Mouse (Mus musculus): ENCODE measurements around the gene Ttc23. TPM values are rescaled to one million over a fixed set of nuclear protein-coding genes. Genes with fewer than 3 reads are reported as not detected.

The Ttc23 gene
- total and polyA plus RNA-seq, 3 experiments: 0.42 to 4.8 TPM; not detected in 1

GRCm38 (mm10) chr7:67775623-67776022 lies 128.4 kb downstream of the Ttc23 start:
- TF ChIP-seq JUND (IDR thresholded peaks at IDR 0.05; ENCODE audit: low read depth, low read length): no peak
- TF ChIP-seq E2F4 (IDR thresholded peaks at IDR 0.05; ENCODE audit: borderline replicate concordance, low read depth, low read length): no peak
- no peak for TF ChIP-seq POLR2AphosphoS5 (IDR thresholded peaks at IDR 0.05; ENCODE audit: borderline replicate concordance, low read depth, low read length)
- TF ChIP-seq HCFC1 (IDR thresholded peaks at IDR 0.05; ENCODE audit: low read depth, low read length): no peak
- no peak for TF ChIP-seq CTCF (IDR thresholded peaks at IDR 0.05 in 2 of 3, conservative IDR thresholded peaks at IDR 0.05 in 1 of 3; ENCODE audit: control insufficient read depth in 1 of 3, insufficient read depth in 1 of 3, low read depth in 2 of 3, low read length in 3 of 3, poor library complexity in 1 of 3, severe bottlenecking in 1 of 3)
- no peak for TF ChIP-seq ELF1 (IDR thresholded peaks at IDR 0.05; ENCODE audit: low read depth, low read length)
- TF ChIP-seq UBTF (IDR thresholded peaks at IDR 0.05; ENCODE audit: borderline replicate concordance, insufficient read depth, low read depth, low read length): no peak
- no peak for TF ChIP-seq ZNF384 (IDR thresholded peaks at IDR 0.05; ENCODE audit: low read depth, low read length)
- no peak for TF ChIP-seq TCF12 (IDR thresholded peaks at IDR 0.05; ENCODE audit: low read depth, low read length)
- H3K4me3 ChIP-seq (ENCODE audit: control insufficient read depth in 1 of 2, insufficient read depth in 1 of 2, low read depth in 2 of 2, low read length in 2 of 2): no peak overlapping the region
- DNase-seq (ENCODE audit: low read depth, low spot score): no peak
- no peaks in the 10 kb centered on the region for H3K36me3 ChIP-seq (ENCODE audit: control insufficient read depth in 1 of 2, insufficient read depth in 2 of 2, low read length in 2 of 2)
- H3K79me2 ChIP-seq (ENCODE audit: control insufficient read depth, insufficient read depth, low read length, poor library complexity): no peaks in the 10 kb centered on the region
- H3K4me1 ChIP-seq (ENCODE audit: control insufficient read depth in 1 of 2, insufficient read depth in 2 of 2, low read length in 2 of 2): no peaks in the 10 kb centered on the region
- H3K27ac ChIP-seq (ENCODE audit: control insufficient read depth, low read depth, low read length): no peak overlapping the region
- H3K9me3 ChIP-seq (replicated peaks; ENCODE audit: insufficient read depth, low read length): no peaks in the 10 kb centered on the region
- no peak overlapping the region for H3K9ac ChIP-seq (ENCODE audit: control insufficient read depth, low read depth, low read length, poor library complexity, severe bottlenecking)
- no peaks in the 10 kb centered on the region for H3K27me3 ChIP-seq (ENCODE audit: control insufficient read depth in 1 of 2, insufficient read depth in 2 of 2, low read length in 2 of 2)

DNA sequence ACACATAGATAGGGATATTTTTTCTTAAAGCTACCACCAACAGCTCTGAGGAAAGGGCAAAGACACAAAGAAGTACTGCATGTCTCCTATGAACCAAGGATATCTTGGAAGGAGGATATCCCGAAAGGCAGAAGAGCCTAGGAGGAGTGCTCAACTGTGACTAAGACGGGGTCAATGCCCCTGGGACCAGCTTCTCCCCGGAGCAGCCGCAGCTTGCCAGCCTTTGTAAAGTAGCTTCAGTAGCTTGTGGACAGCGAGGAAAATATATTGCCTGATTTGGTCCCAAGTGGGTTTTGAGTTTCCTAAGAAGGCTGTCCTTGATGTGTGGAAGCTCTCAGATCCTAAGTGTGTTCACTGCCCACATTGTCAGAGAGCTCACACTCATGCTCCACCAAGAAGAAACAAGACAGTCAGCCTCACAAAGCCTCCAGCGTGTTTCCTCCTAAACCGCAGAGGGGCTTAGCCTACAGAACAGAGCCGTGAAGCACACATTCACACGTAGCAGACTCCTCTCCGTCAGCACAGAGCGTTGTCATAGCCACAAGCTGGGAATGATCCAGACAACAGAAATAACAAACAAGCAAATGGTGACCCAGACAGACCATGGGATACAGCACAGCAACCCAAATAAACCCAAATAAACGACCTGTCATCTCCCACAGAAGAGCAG lies 129.6 kb downstream of the Ttc23 start:
- TF ChIP-seq JUND (IDR thresholded peaks at IDR 0.05; ENCODE audit: low read depth, low read length): no peak
- Histone ChIP-seq H3K4me1 (ENCODE audit: control insufficient read depth in 1 of 2, insufficient read depth in 2 of 2, low read length in 2 of 2) (no peaks in the 10 kb centered on the region), H3K9me3 (replicated peaks; ENCODE audit: insufficient read depth, low read length) (no peaks in the 10 kb centered on the region), H3K27me3 (ENCODE audit: control insufficient read depth in 1 of 2, insufficient read depth in 2 of 2, low read length in 2 of 2) (no peaks in the 10 kb centered on the region), H3K79me2 (ENCODE audit: control insufficient read depth, insufficient read depth, low read length, poor library complexity) (no peaks in the 10 kb centered on the region), H3K9ac (ENCODE audit: control insufficient read depth, low read depth, low read length, poor library complexity, severe bottlenecking) (no peak overlapping the region), H3K27ac (ENCODE audit: control insufficient read depth, low read depth, low read length) (no peak overlapping the region), H3K4me3 (ENCODE audit: control insufficient read depth in 1 of 2, insufficient read depth in 1 of 2, low read depth in 2 of 2, low read length in 2 of 2) (no peak overlapping the region), H3K36me3 (ENCODE audit: control insufficient read depth in 1 of 2, insufficient read depth in 2 of 2, low read length in 2 of 2) (no peaks in the 10 kb centered on the region)
- no peak for DNase-seq (ENCODE audit: low read depth, low spot score)

- H3K27ac ChIP-seq (ENCODE audit: control insufficient read depth, low read depth, low read length): no peak overlapping the region
- H3K36me3 ChIP-seq (ENCODE audit: control insufficient read depth in 1 of 2, insufficient read depth in 2 of 2, low read length in 2 of 2): no peaks in the 10 kb centered on the region
- no peak overlapping the region for H3K9ac ChIP-seq (ENCODE audit: control insufficient read depth, low read depth, low read length, poor library complexity, severe bottlenecking)
- no peaks in the 10 kb centered on the region for H3K4me1 ChIP-seq (ENCODE audit: control insufficient read depth in 1 of 2, insufficient read depth in 2 of 2, low read length in 2 of 2)
- no peak overlapping the region for H3K4me3 ChIP-seq (ENCODE audit: control insufficient read depth in 1 of 2, insufficient read depth in 1 of 2, low read depth in 2 of 2, low read length in 2 of 2)
- TF ChIP-seq BHLHE40 (IDR thresholded peaks at IDR 0.05; ENCODE audit: borderline replicate concordance, low read depth, low read length) (no peak), TCF12 (IDR thresholded peaks at IDR 0.05; ENCODE audit: low read depth, low read length) (no peak), MAX (IDR thresholded peaks at IDR 0.05; ENCODE audit: low read length) (no peak), JUND (IDR thresholded peaks at IDR 0.05; ENCODE audit: low read depth, low read length) (no peak), MAZ (IDR thresholded peaks at IDR 0.05; ENCODE audit: low read depth, low read length) (no peak), CTCF (IDR thresholded peaks at IDR 0.05 in 2 of 3, conservative IDR thresholded peaks at IDR 0.05 in 1 of 3; ENCODE audit: control insufficient read depth in 1 of 3, insufficient read depth in 1 of 3, low read depth in 2 of 3, low read length in 3 of 3, poor library complexity in 1 of 3, severe bottlenecking in 1 of 3) (no peak), GABPA (IDR thresholded peaks at IDR 0.05; ENCODE audit: low read depth, low read length) (no peak), ZMIZ1 (IDR thresholded peaks at IDR 0.05; ENCODE audit: low read depth, low read length) (no peak)
- no peaks in the 10 kb centered on the region for H3K79me2 ChIP-seq (ENCODE audit: control insufficient read depth, insufficient read depth, low read length, poor library complexity)
- no peaks in the 10 kb centered on the region for H3K27me3 ChIP-seq (ENCODE audit: control insufficient read depth in 1 of 2, insufficient read depth in 2 of 2, low read length in 2 of 2)
- H3K9me3 ChIP-seq (replicated peaks; ENCODE audit: insufficient read depth, low read length): no peaks in the 10 kb centered on the region
- peak; percentile 7 for DNase-seq (ENCODE audit: low read depth, low spot score)
These were observed 140.7 kb downstream of the Ttc23 start for GRCm38 (mm10) chr7:67787861-67788260.
